ENCODE assay signal across 8 mouse cellular contexts in the genomic region with DNA sequence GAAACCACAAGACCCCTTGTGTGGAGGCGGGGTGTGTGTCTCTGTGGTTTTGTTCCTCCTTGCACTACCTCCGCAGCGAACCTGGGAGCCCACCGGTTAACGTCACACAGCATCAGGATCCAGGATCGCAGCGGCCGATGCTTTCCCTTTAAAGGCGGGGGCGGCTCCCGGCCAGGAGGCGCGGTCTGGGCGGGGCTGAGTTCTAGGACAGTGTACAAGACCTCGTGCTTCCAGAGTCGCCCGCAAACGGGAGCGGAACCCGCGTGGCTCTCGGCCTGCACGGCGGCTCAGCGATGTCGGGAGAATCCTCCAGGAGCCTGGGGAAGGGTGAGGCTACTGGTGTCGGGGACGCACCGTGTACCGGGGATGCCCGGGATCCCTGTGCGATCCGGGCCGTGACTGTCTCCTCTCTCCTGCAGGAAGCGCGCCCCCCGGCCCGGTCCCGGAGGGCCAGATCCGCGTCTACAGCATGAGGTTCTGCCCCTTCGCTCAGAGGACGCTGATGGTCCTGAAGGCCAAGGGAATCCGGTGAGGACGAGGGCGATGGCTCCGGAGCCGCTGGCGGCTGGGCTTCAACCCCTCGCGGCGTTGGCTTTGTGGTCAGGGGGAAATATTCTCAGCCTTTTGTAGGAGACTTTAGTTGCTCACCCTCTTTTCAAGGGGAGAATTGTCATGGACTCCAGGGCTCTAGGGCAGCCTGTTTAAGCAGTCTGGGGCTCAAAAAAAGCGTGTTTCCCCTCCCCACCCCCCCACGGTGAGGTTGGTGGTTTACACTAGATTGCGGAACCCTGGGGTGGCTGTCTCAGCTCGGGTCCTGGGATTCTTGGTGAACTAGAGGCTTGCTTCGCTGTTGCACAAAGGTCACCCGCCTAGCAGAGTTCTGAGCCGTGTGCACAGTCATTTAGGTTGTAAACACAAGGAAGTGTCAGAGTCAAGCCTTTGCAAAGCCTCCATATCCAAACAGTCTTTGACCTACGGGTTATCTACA. TPM values are rescaled to one million over a fixed set of nuclear protein-coding genes. Genes with fewer than 3 reads are reported as not detected.
A peak's percentile ranks its signal among the peaks of the same experiment; 100 is the strongest.
DNase-seq lines count a peak whose midpoint lies in the region; ATAC-seq and TF ChIP-seq lines count a peak whose summit lies in the region.

A gene (plus strand): TSS at position 175 of the 988 bp plus-strand sequence.

- peak within 1 kb of the TSS; percentile 66 for H3K4me3 ChIP-seq in intestine, postnatal 0 days (ENCODE audit: low read depth, low read length)
- H3K4me3 ChIP-seq in midbrain, embryonic 10.5 days = peak within 1 kb of the TSS; percentile 70

- H3K9me3 ChIP-seq in intestine, postnatal 0 days (ENCODE audit: control insufficient read depth) = no peaks in the 10 kb centered on the region
- no peaks in the 10 kb centered on the region for H3K9me3 ChIP-seq in midbrain, embryonic 10.5 days (replicated peaks)

- no peaks in the 10 kb centered on the region for H3K4me1 ChIP-seq in intestine, postnatal 0 days (replicated peaks; ENCODE audit: control insufficient read depth, insufficient read depth, low read length)
- peaks cover 25% of the 10 kb centered on the region for H3K4me1 ChIP-seq in midbrain, embryonic 10.5 days

- 1% methylated on average over 60 of the region's 60 CpGs for WGBS in intestine, postnatal 0 days
- WGBS in midbrain, embryonic 10.5 days = under 1% methylated on average over 60 of the region's 60 CpGs

- H3K4me2 ChIP-seq in intestine, postnatal 0 days (replicated peaks; ENCODE audit: low read depth) = peak within 1 kb of the TSS; percentile 94

- H3K27ac ChIP-seq in intestine, postnatal 0 days (ENCODE audit: low read depth, low read length) = peak within 1 kb of the TSS; percentile 95
- H3K27ac ChIP-seq in midbrain, embryonic 10.5 days (replicated peaks) = peak within 1 kb of the TSS; percentile 82

- no peak for TF ChIP-seq CTCF in intestine, postnatal 0 days (IDR thresholded peaks at IDR 0.05; ENCODE audit: low read depth)

- intact Hi-C loops in left cerebral cortex, postnatal 36 days (cut with DNase I) = no loop called here

- no peaks in the 10 kb centered on the region for H3K27me3 ChIP-seq in intestine, postnatal 0 days (replicated peaks; ENCODE audit: control insufficient read depth, insufficient read depth, low read length)
- H3K27me3 ChIP-seq in midbrain, embryonic 10.5 days (ENCODE audit: low read depth, poor library complexity, severe bottlenecking) = peaks cover 26% of the 10 kb centered on the region

- peak; percentile 88 for DNase-seq in adrenal gland, adult 8-10 months
- peak; percentile 90 for DNase-seq in embryo, embryonic 9.5 days (ENCODE audit: extremely low spot score)
- DNase-seq in gonadal fat pad, adult 2 months (ENCODE audit: low read depth) = no peak
- peak; percentile 88 to 89 for DNase-seq in left cerebral cortex, postnatal 36 days (ENCODE audit: low spot score in 2 of 2)
- peak; percentile 87 for DNase-seq in midbrain, embryonic 10.5 days (ENCODE audit: low spot score)
- peak; percentile 87 to 88 for DNase-seq in right cerebral cortex, postnatal 36 days (ENCODE audit: low spot score in 2 of 2)
- peak; percentile 86 to 93 for DNase-seq in urinary bladder, postnatal 4 days (ENCODE audit: low spot score in 2 of 2)

- H3K36me3 ChIP-seq in intestine, postnatal 0 days (ENCODE audit: control insufficient read depth, insufficient read depth) = peaks cover 25% of the 10 kb centered on the region
- peaks cover 4% of the 10 kb centered on the region; the same call in 1 of the 2 replicates for H3K36me3 ChIP-seq in midbrain, embryonic 10.5 days

- peak; percentile 89 for ATAC-seq in intestine, postnatal 0 days

- H3K9ac ChIP-seq in intestine, postnatal 0 days (ENCODE audit: low read depth, low read length) = peak within 1 kb of the TSS; percentile 85

RNA-seq across cellular contexts. Expression of the gene that starts here (rescaled TPM):
- total RNA-seq in adrenal gland, adult 8-10 months (2022) = 10 to 100 TPM; 63.2 to 81.2 (median 73.3) TPM
- 24.8 and 31.3 TPM in 2 replicates for polyA plus RNA-seq in gonadal fat pad, adult 2 months (2012; rRNA removed)
- polyA plus RNA-seq in intestine, postnatal 0 days (2015; fragmentation: Nextera tagmentation; extraction: Ambion mirVana) = 742 and 817 TPM in 2 replicates
- total RNA-seq in left cerebral cortex, postnatal 36 days (2021) = 10 to 100 TPM; 46.6 to 50.3 TPM
- 78.1 and 92.2 TPM in 2 replicates for polyA plus RNA-seq in midbrain, embryonic 10.5 days (2016; fragmentation: Nextera tagmentation; extraction: Ambion mirVana)
